Mouse (Mus musculus): ENCODE measurements at regions not wholly inside any gene's neighbourhood (a gene's known extent, or its start where the extent isn't known, plus 50 kb on each side); places are given as distances from the start of the nearest gene placed in this dataset.

DNA sequence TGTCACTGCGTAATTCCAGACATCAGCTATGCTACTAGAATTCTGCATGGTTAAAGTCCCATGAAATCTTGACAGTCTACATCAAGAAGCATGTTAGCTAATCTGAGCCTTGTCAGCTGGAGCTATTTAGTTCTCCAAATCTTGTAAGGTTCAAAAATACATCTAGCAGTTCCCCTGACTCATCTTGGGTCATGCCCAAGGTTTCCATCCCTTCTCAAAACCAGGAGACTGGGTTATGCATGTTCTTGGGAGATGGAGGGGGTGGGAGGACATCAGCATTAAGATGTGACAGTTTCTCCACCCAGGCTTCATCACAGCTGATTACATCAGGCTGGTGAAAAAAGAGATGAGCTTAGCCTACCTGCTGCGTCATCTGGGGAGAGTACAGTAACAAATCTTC is 495.3 kb upstream of the 4930452B06Rik start:
- no peak for DNase-seq

DNA sequence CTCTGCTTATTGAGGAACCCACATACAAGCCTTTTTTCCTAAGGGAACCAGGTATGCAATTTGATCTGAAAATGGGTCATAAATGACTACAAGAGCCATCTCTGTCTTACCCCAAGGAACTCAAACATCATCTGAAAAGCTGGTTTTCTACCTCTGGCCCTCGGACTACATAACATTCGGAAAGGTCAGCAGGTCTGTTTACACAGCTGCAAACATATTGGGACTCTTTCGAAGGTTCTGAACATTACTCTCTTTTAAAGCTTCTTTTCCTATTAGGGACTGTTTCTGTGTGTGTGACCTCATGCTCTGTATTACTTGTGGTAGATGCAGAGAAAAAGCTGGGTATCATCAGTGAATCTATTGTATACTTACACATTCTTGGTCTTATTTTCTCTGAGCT is 491.9 kb upstream of the 4930452B06Rik start:
- DNase-seq: no peak

DNA sequence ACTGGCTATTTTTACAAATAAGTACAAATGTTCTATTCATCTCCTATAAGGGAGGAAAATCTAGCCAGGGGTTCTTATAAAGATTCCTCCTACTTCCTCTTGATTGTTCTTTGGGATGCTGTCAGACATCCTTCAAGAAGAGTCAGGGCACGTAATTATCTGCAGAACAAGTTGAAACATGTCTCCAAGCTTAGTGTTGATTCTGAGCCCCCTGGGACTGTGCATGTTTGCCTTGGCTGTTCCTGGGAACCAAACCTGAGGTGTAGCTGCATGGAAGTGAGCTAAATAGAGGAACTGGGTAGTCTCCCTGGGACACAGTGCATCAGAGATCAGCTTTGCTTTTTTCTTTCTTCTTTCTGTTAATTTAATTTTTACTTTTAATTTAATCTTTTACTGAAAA is 484.8 kb upstream of the 4930452B06Rik start:
- no peak for DNase-seq

DNA sequence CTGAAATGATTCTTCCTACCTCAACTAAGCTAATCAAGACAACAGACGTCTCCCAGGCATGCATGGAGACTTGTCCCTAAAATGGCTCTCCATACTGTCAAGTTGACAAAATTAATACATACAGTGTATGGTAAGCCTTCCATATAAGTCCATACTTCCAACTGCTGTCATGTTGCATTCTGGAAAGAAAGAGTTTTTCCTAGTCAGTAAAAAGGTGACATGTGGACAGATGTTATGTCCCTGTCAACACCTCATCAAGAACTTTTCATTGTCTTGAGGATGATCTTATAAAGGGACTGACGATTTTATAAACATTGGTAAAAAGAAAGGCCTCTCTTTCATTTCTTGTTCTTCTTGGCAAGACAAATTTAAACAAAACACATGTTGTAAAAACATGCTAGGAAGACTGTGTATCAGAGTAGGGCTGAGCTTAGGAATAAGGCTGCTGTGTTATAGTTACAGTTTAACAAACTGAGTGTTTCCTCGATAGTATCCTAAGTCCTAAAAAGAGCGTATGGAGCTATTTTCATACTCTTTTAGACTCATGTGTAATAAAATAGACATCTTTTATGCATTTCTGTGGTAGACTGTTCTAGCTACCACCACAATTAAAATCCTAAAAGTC is 480.7 kb upstream of the 4930452B06Rik start:
- DNase-seq: no peak

DNA sequence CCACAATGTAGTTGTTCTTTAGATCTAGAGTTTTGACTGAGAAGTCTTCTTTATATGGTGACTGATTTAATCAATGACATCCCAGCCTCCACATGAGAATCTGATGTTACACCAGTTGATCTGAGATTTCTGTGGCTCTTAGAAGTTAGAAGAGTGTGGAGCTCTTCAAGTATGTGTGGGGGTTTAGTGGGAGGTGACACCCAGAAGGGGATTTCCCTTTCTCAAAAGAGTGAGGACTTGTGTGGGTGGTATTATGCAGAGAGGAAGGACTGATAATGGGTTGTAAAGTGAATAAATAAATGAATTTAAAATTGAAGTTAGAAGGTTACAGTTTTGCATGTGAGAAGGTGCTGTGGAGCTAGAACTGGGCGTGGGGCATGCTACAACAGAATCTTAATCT is 439.7 kb upstream of the 4930452B06Rik start:
- no peak for DNase-seq

DNA sequence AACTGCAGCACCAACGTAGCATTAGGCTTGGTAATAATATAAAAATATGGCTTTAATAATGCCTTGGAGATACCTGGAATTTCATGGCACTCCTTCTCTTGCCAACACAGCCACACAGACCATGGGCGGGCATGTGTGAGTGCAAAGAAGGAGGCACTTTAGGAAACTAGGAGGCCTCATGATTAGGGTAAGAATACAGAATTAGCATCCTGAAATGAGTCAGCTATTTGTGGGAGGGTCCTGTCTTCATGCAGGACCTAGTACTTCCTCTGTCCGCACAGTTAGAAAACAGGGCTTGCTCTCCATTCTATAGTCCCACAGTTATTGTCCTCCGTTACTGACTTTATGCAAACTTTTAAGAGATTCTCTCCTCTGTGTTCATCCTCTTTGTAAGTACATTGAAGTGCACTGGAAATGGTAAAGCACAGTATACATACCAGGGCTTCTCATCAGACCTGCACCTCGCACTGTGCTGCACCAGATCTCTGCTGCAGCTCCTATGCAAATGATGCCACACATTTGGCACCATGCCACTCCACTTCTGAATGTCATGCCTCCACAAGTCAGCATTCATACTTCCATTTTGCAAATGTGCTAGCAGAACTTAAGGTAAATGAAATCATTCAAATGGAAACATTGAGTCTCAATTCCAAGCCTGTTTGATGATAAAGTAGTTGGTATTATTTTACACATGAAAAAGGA is 423.7 kb upstream of the 4930452B06Rik start:
- no peak for DNase-seq

DNA sequence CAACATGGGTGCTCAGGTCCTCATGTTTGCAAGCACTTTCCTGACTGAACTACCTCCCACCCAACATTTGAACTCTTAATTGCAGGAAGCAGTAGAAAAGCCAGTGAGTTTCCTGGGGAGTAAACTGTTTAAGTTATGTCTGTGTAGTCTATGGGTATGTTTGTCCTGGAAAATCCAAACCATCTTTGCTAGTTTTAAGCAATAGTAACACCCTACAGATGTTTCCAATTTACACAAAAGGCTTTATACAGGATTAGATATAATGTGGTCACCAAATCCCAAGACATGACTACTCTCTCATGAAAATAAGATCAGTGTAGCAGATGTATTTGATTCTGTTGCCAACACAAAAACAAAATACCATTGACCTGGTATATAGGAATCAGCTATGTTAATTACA is 421.1 kb upstream of the 4930452B06Rik start:
- DNase-seq: no peak

DNA sequence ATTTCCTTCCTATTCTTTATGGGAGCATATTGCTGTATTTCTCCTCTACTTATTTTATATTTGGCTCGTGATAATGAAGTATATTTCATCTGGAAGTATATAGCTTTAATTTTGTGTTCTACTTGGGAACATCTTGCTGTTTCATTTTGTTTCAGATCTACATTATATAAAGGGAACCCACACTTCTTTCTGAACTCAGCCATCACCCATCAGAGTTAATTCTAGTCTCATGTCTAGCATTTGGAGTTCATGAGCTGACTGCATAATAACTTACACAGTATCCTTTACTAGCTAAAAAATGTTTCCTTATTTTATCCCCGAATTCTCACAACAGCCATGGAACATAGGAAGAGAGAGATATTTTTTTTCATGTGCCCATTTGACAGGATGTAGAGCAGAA is 413.6 kb upstream of the 4930452B06Rik start:
- DNase-seq: no peak

DNA sequence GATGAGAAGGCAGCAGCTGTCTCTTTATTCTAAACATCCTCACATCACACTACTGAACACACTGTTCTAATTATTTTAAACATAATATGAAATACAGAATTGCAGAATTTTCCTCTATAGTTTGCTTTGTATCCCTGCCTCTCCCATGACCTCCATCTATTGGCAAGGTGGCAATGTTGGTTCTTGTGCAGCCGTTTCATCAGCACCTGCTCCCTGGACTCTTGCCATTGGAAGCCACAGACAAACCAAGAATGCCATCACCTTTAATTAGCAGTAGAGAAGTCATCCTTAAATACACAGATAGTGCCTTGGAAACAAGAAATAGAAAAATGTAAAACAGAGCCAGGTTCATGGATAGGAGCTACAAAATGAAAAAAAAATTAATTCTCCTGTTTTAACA is 413.0 kb upstream of the 4930452B06Rik start:
- no peak for DNase-seq

DNA sequence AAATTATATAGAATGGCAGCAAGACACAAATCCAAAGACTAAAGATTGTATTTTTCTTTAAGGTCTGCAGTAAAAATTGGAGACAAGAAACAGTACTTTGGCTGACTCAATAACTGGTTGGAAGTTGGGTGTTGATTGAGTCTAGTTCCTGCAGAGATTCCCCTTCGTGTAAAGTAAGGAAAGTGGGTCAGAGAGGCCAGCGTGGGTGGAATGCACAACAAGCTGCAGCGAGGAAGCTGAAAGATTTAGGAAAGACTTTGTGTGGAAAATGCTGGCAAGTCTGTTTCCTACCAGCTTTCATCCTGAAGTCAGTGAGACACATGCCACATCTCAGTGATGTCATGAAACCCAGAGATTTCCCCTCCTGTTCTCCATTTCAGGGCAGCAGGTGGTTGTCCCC is 405.1 kb upstream of the 4930452B06Rik start:
- DNase-seq: no peak

DNA sequence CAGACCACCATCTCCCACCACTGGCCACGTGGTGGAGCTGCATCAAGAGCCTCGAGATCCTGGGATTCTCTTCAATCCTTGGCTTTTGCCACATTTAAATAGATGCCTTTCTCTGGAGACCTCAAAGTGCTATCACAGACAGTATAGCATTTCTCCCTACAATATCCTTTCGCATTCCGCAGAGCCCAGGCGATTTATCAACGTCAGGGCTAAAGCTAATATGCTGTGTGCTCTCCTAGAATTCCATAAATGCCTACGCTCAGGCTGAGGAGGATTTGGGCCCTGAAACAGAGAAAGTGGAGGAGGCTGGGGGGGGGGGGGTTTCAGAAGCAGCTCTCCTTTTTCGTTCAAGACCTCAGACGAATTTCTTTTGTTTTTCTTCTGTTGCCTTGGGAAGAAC is 394.0 kb upstream of the 4930452B06Rik start:
- no peak for DNase-seq

DNA sequence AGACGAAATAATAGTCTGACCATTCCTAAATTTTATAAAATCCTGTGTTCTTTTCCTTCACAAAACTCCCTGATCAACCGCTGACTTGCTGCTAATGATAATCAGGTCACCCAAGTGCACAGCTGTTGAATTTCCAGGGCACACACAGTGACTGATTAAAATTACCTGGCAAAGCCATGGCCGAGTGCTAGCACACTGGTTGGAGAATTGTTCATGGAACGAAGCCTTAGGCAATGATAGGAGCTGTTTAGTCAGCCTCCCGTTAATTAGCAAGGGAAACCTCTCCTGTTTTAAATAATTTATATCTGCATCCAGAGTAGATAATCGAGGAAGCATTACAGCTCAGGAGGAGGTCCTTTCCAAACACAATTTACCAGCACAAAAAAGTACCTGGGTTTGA is 362.8 kb upstream of the 4930452B06Rik start:
- no peak for DNase-seq

DNA sequence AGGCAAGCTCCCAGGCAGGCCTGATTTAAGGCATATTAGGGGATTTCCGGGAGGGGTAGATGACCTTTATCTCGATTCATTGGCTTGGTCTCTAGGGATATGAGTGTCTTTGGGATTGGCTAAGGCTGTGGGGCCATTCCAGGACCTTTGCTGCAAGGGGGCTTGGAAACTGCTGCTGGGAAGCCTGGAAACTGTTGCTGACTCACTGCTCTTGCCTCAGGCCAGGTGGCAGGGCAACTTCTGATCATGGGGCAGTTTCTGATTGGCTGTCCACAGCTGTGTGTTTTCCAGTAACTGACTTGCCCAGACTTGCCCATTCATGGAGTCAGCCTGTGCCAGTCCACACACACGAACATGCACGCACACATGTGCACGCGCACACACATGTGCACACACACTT is 349.8 kb upstream of the 4930452B06Rik start:
- no peak for DNase-seq

DNA sequence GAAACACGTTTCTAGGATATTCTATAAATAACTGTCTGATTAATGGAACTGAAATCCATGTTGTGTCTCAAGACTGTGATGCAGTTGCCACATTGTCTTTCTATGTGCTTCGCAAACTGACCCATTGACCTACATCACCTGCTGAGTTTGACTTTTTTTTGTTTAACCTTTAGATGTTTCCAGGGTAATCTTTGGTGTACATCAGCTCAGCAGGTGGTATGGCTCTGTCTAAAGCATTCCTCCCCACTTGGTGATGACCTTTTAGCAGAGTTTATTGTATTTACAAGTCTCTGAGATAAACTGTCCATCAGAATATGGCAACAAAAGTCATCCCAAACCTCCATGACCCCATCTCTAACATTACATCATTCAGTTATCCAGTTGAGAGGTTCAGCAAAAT is 337.0 kb upstream of the 4930452B06Rik start:
- DNase-seq: no peak

DNA sequence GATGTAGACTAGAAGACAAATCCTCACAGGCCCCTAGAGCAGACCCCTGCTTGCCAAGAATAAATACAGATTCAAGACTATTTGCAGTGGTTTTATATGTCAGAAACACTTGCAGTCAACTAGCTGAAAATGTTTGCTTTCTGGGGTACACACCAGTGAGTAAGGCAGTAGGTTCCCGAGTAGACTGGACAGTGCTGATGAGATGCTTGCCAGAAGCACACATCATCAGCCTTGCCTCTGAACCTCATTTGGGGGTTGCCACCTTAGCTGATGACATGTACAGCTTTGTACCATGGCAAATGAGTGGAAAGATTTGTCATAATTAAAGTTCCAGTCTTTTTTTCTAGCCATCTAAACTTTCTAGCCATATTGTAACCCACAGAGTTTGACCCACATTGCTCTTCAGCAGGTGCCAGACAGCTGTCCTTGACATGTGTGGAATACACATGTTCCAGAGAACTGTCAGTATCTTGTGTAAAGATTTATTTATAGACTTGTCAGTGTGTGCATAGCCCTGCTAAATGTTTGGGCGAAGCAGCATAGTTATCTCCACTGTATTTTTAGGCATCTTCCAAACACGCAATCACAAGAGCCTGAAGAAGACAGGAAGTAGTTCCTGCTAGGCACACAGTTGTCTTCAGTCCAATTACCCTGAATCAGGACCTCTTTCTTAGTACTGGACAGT is 334.5 kb upstream of the 4930452B06Rik start:
- DNase-seq: no peak

DNA sequence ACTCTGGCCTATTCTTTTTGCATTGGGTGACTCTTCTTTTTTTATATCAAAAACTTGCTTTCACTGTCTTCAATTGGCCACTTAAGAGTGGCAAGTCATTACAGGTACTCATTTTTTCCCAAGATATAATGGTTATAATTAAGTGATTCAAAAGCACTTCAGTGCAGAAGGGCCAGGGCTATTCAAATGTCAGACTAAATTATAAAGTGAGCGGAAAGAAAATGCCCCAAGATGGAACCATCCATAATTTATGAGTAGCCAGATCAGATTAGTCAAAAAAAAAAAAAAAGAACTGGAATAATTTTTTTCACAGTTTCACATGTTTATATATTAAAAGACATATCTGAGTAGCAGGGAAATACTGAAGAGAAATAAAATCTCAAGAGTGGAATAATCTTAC is 333.8 kb upstream of the 4930452B06Rik start:
- DNase-seq: no peak

DNA sequence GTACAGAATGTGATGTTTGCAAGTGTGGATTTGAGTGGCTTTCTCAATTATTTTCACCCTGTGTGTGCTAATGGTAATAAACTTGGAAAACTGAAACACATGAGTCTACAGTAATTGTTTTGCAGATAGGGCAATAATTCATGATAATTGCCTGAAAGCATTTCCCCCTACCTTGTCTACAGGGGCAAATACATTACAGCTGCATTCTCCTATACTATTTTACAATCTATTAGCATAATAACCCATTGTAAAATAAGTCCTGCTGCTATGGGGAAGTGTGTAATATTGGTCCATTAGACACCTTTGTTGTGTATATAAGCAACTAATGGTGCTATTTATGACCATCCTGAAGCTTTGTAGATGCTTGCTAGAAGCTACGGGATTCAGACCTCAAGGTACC is 327.4 kb upstream of the 4930452B06Rik start:
- DNase-seq: no peak

DNA sequence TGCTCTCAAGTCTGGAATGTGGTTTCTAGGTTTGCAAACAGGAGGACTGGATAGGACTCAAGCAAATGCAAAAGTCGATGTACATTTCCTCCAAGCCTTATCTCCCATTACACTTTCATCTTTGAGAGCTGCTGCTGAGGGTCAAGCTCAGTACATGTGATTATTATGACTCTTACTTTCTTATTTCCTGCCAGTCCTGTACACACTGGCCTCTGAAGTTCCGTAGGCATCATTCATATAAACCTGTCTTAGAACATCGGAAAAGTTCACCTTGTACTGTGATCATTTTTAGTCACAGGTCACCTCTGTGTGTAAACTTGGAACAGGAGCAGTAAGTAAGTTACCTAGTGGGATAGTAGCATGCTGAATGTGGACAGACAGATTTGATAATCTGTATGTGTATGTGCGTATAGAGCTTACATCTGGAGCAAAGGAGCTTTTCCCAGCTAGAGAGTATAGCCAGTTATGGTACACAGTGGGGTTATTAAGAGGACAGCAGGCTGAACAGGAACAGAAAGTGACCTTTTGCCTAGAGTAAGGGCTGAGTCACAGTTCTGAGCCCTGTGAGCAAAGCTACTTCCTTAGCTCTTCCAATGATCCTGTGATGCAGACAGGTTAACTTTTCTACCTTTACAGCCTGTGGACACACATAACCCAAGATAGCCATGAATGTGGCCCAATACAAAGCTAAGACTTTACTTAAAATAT is 319.2 kb upstream of the 4930452B06Rik start:
- no peak for DNase-seq

DNA sequence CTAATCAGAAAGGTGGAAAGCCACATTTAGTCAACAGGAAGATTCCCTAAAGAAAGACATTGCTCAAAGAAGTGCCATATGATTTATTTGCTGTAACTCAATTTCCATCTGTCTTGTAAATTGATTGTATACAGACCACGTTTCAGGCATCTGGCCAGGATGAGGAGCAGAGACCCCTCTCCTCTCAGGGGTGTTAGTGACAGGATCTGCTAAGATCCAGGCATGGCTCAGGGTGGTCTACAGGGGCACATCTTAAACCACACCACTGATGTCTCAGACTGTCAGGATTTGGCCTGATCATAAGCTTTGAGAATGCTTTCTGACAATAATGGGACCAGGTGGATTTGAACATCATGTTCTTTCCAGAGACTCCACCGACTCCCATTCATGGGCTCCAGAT is 295.5 kb upstream of the 4930452B06Rik start:
- DNase-seq: no peak

DNA sequence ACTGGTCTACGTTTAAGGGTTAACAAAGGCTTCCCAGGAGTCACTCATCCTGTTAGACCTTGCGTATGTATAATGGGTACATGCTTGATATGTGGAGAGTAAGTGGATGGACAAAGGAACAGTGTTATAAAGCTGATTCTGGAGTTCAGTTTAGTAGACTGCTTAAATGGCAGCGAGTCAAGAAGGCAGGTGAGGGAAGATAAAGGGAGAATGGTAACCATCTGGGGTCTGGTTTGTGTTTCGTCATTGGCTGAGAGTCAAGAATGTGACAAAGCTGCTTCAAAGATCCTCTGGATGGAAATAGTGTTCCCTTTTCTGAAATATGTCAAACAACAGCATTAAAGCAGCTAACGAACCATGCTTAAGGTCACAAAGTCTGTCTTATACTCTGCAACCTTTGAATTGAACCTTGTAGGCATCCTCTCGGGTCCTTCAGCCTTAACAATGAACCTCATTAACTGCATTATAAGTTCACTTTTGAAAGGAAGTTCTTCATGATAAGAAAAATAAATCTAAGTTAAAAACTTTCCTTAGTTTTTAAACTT is 286.9 kb upstream of the 4930452B06Rik start:
- peak; percentile 29 to 34 for DNase-seq

DNA sequence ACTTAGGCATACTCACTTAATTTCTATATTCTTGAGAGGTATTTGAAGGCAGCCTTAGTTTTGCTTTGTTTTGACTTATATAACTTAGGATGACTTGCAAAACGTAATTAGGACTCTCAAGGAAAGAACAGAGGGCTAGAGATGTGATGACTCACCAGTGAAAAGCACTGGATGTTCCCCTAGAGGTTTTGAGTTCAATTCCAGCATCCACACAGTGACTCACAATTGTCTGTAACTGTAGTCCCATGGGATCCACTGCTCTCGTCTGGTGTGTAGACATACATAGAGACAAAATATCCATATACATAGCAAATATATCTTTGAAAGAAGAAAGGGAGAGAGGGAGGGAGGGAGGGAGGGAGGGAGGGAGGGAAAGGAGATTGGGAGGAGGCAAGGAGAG is 282.7 kb upstream of the 4930452B06Rik start:
- DNase-seq: no peak

DNA sequence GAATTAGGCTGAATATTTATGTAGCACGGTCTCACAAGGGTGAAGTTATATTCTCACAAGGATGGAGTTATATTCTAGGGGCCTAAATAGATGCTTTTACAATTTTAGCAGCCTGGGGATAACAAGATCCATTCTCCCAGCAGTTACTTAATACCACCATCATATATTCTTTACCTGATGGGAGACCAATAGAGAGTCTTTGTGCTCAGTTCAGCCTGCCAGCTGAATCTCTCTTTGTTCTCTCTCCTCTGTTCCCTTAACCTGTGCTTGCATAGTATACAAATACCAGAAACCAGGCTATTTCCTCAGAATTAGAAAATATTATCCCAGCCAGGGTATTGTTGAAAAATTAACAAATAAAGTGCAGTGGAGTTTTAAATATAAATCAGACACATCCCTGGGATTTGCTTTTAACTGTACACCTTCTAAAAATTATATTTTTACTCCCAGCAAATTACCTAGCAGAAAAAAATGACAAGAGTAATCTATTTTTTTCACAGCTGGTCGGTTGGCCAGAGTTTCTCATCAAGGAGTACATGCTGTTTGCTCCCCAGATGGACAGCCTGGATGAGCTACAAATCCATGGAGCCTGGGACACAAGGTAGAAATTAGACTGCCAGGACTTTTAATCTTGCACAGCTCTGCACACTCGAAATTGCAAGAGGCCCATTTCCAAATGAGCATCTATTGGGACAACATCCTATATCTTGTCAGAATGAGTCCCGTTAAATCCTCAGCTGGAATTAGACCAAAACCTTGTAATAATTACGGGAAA is 281.0 kb upstream of the 4930452B06Rik start:
- DNase-seq: no peak

DNA sequence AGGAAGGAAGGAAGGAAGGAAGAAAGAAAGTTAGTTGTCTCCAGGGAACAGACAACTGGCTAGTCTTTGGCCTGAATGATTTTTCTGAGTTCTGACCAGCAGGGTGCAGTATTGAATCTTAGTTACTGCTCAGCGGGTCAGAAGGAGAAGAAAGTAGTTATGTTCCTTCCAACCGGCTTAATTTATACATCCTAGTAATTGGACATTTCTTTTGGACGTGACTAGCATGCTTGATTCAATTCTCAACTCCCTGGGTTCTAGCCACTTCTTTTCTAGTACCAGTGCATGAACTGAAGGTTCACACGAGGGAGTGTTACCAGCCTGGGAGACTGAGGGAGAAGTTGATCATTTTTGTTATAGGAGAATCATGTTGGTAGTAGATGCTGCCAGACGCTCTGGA is 269.1 kb upstream of the 4930452B06Rik start:
- peak in 1 of 2 experiments; percentile 43 for DNase-seq
